ENCODE assay signal across 9 mouse cellular contexts in the genomic region with DNA sequence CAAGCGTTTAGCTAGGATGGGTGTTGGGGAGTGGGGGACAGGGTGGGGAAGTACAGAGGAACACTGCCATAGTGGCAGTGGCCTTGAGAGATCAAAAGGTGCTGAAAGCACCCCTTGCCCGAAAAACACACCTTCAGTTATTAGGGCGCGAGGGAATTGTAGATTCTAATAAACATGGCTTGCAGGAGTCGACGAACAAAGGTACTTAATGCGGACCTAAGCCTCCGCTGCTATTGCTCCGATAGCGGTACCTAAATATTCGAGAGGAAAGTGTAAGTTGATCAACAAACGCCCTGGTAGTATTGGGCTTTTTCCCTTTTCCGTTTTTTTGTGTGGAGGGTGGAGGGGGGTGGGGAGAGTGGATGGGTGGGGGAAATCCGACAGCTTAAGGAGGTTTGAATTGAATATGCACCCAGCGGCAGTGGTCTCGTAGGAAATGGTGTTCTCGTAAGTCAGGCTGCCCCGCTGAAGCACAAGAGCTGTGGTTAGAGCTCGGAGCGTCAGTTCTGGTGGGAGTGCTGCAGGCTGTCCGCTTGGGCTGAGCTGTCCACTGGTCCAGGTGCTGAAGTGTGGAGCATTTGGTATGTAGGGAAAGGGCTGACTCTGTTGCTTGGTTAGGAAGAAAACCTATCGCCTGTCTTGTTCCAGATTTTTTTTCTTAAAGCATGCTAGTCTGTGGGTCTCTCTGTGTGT.
DNase-seq lines count a peak whose midpoint lies in the region; ATAC-seq and TF ChIP-seq lines count a peak whose summit lies in the region.
"Had no signal": no experiment of that assay in that cellular context is flagged by ENCODE, and none has a peak within 500 bp of the region (broad histone marks: within the 10 kb centered on the region; RNA-seq: fewer than 3 reads in every experiment).

No protein-coding gene starts in this region.

- in situ Hi-C loops in ES-E14 (cut with MboI; ENCODE audit: low sequenced_read_pairs in 2 of 2, unreplicated experiment in 2 of 2): no loop called here

- H3K4me2 ChIP-seq in forebrain, embryonic 13.5 days: peak overlapping the region; percentile 96
- peak overlapping the region; percentile 40; the same call in 1 of the 2 replicates for H3K4me2 ChIP-seq in lung, postnatal 0 days (replicated peaks; ENCODE audit: low read depth, low read length)

- peak; percentile 59 for ATAC-seq in forebrain, embryonic 13.5 days
- peak; percentile 77 for ATAC-seq in lung, postnatal 0 days
- no peak for ATAC-seq in inflammation-experienced regulatory T-cells, adult 6 months

- no peak overlapping the region for H3K27ac ChIP-seq in ES-E14 (ENCODE audit: insufficient read depth, low read depth, low read length, poor library complexity, severe bottlenecking)
- H3K27ac ChIP-seq in forebrain, embryonic 13.5 days: peak overlapping the region; percentile 90
- peak overlapping the region; percentile 50 for H3K27ac ChIP-seq in hindbrain, embryonic 10.5 days
- H3K27ac ChIP-seq in lung, postnatal 0 days (ENCODE audit: low read length): no peak overlapping the region

- H3K27me3 ChIP-seq in forebrain, embryonic 13.5 days: peaks cover 20% of the 10 kb centered on the region
- H3K27me3 ChIP-seq in hindbrain, embryonic 10.5 days (ENCODE audit: insufficient read depth, poor library complexity, severe bottlenecking): peaks cover 91% of the 10 kb centered on the region
- peaks cover 34% of the 10 kb centered on the region for H3K27me3 ChIP-seq in lung, postnatal 0 days (replicated peaks; ENCODE audit: insufficient read depth, low read length)

- no peak for TF ChIP-seq EP300 in lung, postnatal 0 days (IDR thresholded peaks at IDR 0.05)

- 0 out of 4 replicates have a peak, but pooled peaks cover 0 to 3% of the 10 kb centered on the region in 2 experiments for H3K4me1 ChIP-seq in ES-E14 (ENCODE audit: control insufficient read depth in 2 of 2, insufficient read depth in 2 of 2, low read length in 2 of 2, poor library complexity in 1 of 2)
- H3K4me1 ChIP-seq in forebrain, embryonic 13.5 days: peaks cover 32% of the 10 kb centered on the region; the same call in 1 of the 2 replicates
- peaks cover 38% of the 10 kb centered on the region for H3K4me1 ChIP-seq in hindbrain, embryonic 10.5 days (replicated peaks)
- no peaks in the 10 kb centered on the region; the same call in 1 of the 2 replicates for H3K4me1 ChIP-seq in lung, postnatal 0 days (ENCODE audit: insufficient read depth, low read depth, low read length)

- under 1% methylated on average over 22 of the region's 22 CpGs for WGBS in forebrain, embryonic 13.5 days
- WGBS in hindbrain, embryonic 10.5 days: 2% methylated on average over 22 of the region's 22 CpGs
- WGBS in lung, postnatal 0 days: 2% methylated on average over 22 of the region's 22 CpGs

- H3K9ac ChIP-seq in ES-E14 (ENCODE audit: insufficient read depth, low read depth, low read length, poor library complexity, severe bottlenecking): no peak overlapping the region
- peak overlapping the region; percentile 77 for H3K9ac ChIP-seq in forebrain, embryonic 13.5 days
- H3K9ac ChIP-seq in lung, postnatal 0 days (replicated peaks; ENCODE audit: low read depth): no peak overlapping the region

- peak; percentile 77 for DNase-seq in ES-E14 (ENCODE audit: low read depth, low spot score)
- peak; percentile 89 for DNase-seq in adrenal gland, postnatal 10 days
- peak; percentile 85 for DNase-seq in hindbrain, embryonic 10.5 days (ENCODE audit: low spot score)
- DNase-seq in layer of hippocampus, adult 9-11 months: peak; percentile 39
- peak; percentile 86 for DNase-seq in lung, postnatal 0 days (ENCODE audit: low spot score)
- peak; percentile 90 for DNase-seq in retina, postnatal 1 day

- H3K36me3 ChIP-seq in ES-E14 (ENCODE audit: control insufficient read depth, insufficient read depth, low read length, poor library complexity, severe bottlenecking): no peaks in the 10 kb centered on the region
- H3K36me3 ChIP-seq in forebrain, embryonic 13.5 days (ENCODE audit: poor library complexity, severe bottlenecking): no peaks in the 10 kb centered on the region
- no peaks in the 10 kb centered on the region for H3K36me3 ChIP-seq in hindbrain, embryonic 10.5 days
- no peaks in the 10 kb centered on the region for H3K36me3 ChIP-seq in lung, postnatal 0 days (ENCODE audit: insufficient read depth, low read length)

- 0 out of 4 replicates have a peak overlapping the region, but pooled peaks of 1 of the 2 experiments have one; percentile 14 for H3K4me3 ChIP-seq in ES-E14 (ENCODE audit: insufficient read depth in 1 of 2, low read depth in 1 of 2, low read length in 2 of 2, poor library complexity in 1 of 2, severe bottlenecking in 1 of 2)
- peak overlapping the region; percentile 54 for H3K4me3 ChIP-seq in forebrain, embryonic 13.5 days
- H3K4me3 ChIP-seq in hindbrain, embryonic 10.5 days: peak overlapping the region; percentile 50
- H3K4me3 ChIP-seq in lung, postnatal 0 days (ENCODE audit: low read depth, low read length): no peak overlapping the region
- H3K4me3 ChIP-seq: erythroblast, embryonic 14.5 days had no signal

- no peaks in the 10 kb centered on the region for H3K9me3 ChIP-seq in ES-E14 (ENCODE audit: control insufficient read depth, insufficient read depth, low read depth, low read length)
- no peaks in the 10 kb centered on the region for H3K9me3 ChIP-seq in forebrain, embryonic 13.5 days (replicated peaks)
- no peaks in the 10 kb centered on the region for H3K9me3 ChIP-seq in hindbrain, embryonic 10.5 days
- no peaks in the 10 kb centered on the region for H3K9me3 ChIP-seq in lung, postnatal 0 days (ENCODE audit: low read length)

- no peak; the same call in 1 of the 2 replicates for TF ChIP-seq CTCF in lung, postnatal 0 days (IDR thresholded peaks at IDR 0.05)

TF ChIP-seq in ES-E14, 5 proteins besides CTCF, POLR2A, EP300 and RAD21:
- TF ChIP-seq ZNF384 (IDR thresholded peaks at IDR 0.05; ENCODE audit: low read depth, low read length): no peak
- TF ChIP-seq MAFK (IDR thresholded peaks at IDR 0.05; ENCODE audit: insufficient read depth, low read depth, low read length): no peak
- TF ChIP-seq ZC3H11A (IDR thresholded peaks at IDR 0.05; ENCODE audit: borderline replicate concordance, low read depth, low read length): no peak
- TF ChIP-seq CHD2 (IDR thresholded peaks at IDR 0.05; ENCODE audit: low read depth, low read length): no peak
- TF ChIP-seq HCFC1 (IDR thresholded peaks at IDR 0.05; ENCODE audit: borderline replicate concordance, insufficient read depth, low read length): no peak

Comparison
In these comparisons a context has a peak if more than half of its experiments do, and no peak if none do; other contexts are left out.
1. DNase-seq: peak in every context shown above with its lines; median percentile 90 in retina, postnatal 1 day; 89 in adrenal gland, postnatal 10 days; 86 in lung, postnatal 0 days; 85 in hindbrain, embryonic 10.5 days; 77 in ES-E14; 39 in layer of hippocampus, adult 9-11 months.
2. H3K27ac ChIP-seq: peak in forebrain, embryonic 13.5 days (single experiment) and hindbrain, embryonic 10.5 days (single experiment); none in ES-E14 (single experiment) and lung, postnatal 0 days (single experiment).